In genomic region chr4:147369564-147369963, GRCm38 (mm10) we compare ENCODE assay signal across 9 mouse cellular contexts. TPM values are rescaled to one million over a fixed set of nuclear protein-coding genes. Genes with fewer than 3 reads are reported as not detected.
A peak's percentile ranks its signal among the peaks of the same experiment; 100 is the strongest.
DNase-seq lines count a peak whose midpoint lies in the region; ATAC-seq lines count a peak whose summit lies in the region.
"Not testable (repeated sequence)": the region's sequence is repeated elsewhere in the genome, so short reads cannot be mapped to it uniquely, and the experiment has no call there.
"Had no signal": no experiment of that assay in that cellular context is flagged by ENCODE, and none has a peak within 500 bp of the region (broad histone marks: within the 10 kb centered on the region; RNA-seq: fewer than 3 reads in every experiment).

No protein-coding gene starts in this region.

- H3K36me3 ChIP-seq in embryonic facial prominence, embryonic 12.5 days; hindbrain, embryonic 11.5 days (ENCODE audit: control insufficient read depth, insufficient read depth, low read length); kidney, embryonic 14.5 days (ENCODE audit: control insufficient read depth, insufficient read depth, low read length); liver, embryonic 11.5 days (ENCODE audit: control insufficient read depth, insufficient read depth, low read length); neural tube, embryonic 11.5 days (ENCODE audit: control insufficient read depth, insufficient read depth, low read length): not testable (repeated sequence)

- H3K27ac ChIP-seq in embryonic facial prominence, embryonic 12.5 days; hindbrain, embryonic 11.5 days (ENCODE audit: low read depth, low read length); kidney, embryonic 14.5 days (ENCODE audit: low read depth, low read length); liver, embryonic 11.5 days (ENCODE audit: low read depth, low read length); neural tube, embryonic 11.5 days (ENCODE audit: low read depth, low read length): not testable (repeated sequence)

- not testable (repeated sequence) for H3K4me1 ChIP-seq in embryonic facial prominence, embryonic 12.5 days; hindbrain, embryonic 11.5 days (replicated peaks; ENCODE audit: control insufficient read depth, insufficient read depth, low read length); kidney, embryonic 14.5 days (ENCODE audit: control insufficient read depth, insufficient read depth, low read length); liver, embryonic 11.5 days (replicated peaks; ENCODE audit: control insufficient read depth, insufficient read depth, low read length); neural tube, embryonic 11.5 days (ENCODE audit: control insufficient read depth, insufficient read depth, low read length)

- not testable (repeated sequence) for H3K27me3 ChIP-seq in embryonic facial prominence, embryonic 12.5 days; hindbrain, embryonic 11.5 days (ENCODE audit: control insufficient read depth, insufficient read depth, low read length); kidney, embryonic 14.5 days (ENCODE audit: control insufficient read depth, insufficient read depth, low read length); liver, embryonic 11.5 days (replicated peaks; ENCODE audit: control insufficient read depth, insufficient read depth, low read length); neural tube, embryonic 11.5 days (ENCODE audit: control insufficient read depth, insufficient read depth, low read length)

- not testable (repeated sequence) for H3K4me2 ChIP-seq in embryonic facial prominence, embryonic 12.5 days (replicated peaks); hindbrain, embryonic 11.5 days (replicated peaks; ENCODE audit: low read depth, low read length); kidney, embryonic 14.5 days (replicated peaks; ENCODE audit: low read depth, low read length); liver, embryonic 11.5 days; neural tube, embryonic 11.5 days (ENCODE audit: low read depth)

- DNase-seq in hindbrain, embryonic 11.5 days (ENCODE audit: low spot score); liver, embryonic 11.5 days (ENCODE audit: low spot score); neural tube, embryonic 11.5 days (ENCODE audit: low spot score): not testable (repeated sequence)

- WGBS in embryonic facial prominence, embryonic 12.5 days = no CpG with 5 or more reads among the region's 2 CpGs
- no CpG with 5 or more reads among the region's 2 CpGs for WGBS in hindbrain, embryonic 11.5 days
- WGBS in kidney, embryonic 14.5 days = no CpG with 5 or more reads among the region's 2 CpGs
- no CpG with 5 or more reads among the region's 2 CpGs for WGBS in liver, embryonic 11.5 days
- WGBS in neural tube, embryonic 11.5 days = no CpG with 5 or more reads among the region's 2 CpGs

- not testable (repeated sequence) for H3K4me3 ChIP-seq in embryonic facial prominence, embryonic 12.5 days; hindbrain, embryonic 11.5 days (ENCODE audit: low read depth, low read length); kidney, embryonic 14.5 days (ENCODE audit: low read length); liver, embryonic 11.5 days (ENCODE audit: low read depth, low read length); neural tube, embryonic 11.5 days (ENCODE audit: low read depth, low read length)

- H3K9ac ChIP-seq in embryonic facial prominence, embryonic 12.5 days; hindbrain, embryonic 11.5 days (ENCODE audit: low read depth, low read length); kidney, embryonic 14.5 days (ENCODE audit: low read depth, low read length); liver, embryonic 11.5 days (ENCODE audit: low read depth, low read length); neural tube, embryonic 11.5 days (ENCODE audit: low read length): not testable (repeated sequence)

- ATAC-seq in embryonic facial prominence, embryonic 12.5 days (ENCODE audit: insufficient number of reproducible peaks, insufficient read depth, low FRiP score, low TSS enrichment) = peak; percentile 77
- peak; percentile 20 for ATAC-seq in granulocyte monocyte progenitor cell, adult 5-6 weeks (replicated peaks; ENCODE audit: poor library complexity, severe bottlenecking)
- ATAC-seq in hindbrain, embryonic 11.5 days (ENCODE audit: low FRiP score) = peak; percentile 81
- peak; percentile 66 for ATAC-seq in kidney, embryonic 14.5 days (ENCODE audit: low FRiP score, low TSS enrichment)
- ATAC-seq in liver, embryonic 11.5 days (replicated peaks; ENCODE audit: low FRiP score) = peak; percentile 79; the same call in 1 of the 2 replicates
- peak; percentile 52 for ATAC-seq in megakaryocyte, adult 5-6 weeks (ENCODE audit: poor library complexity, severe bottlenecking)
- peak; percentile 86 for ATAC-seq in neural tube, embryonic 11.5 days (ENCODE audit: insufficient read depth, low FRiP score, low TSS enrichment)

- not testable (repeated sequence) for H3K9me3 ChIP-seq in embryonic facial prominence, embryonic 12.5 days; hindbrain, embryonic 11.5 days (ENCODE audit: control insufficient read depth, low read length); kidney, embryonic 14.5 days (ENCODE audit: control insufficient read depth, low read length); liver, embryonic 11.5 days (ENCODE audit: control insufficient read depth, low read length); neural tube, embryonic 11.5 days (ENCODE audit: control insufficient read depth, low read length)

RNA-seq across cellular contexts. Expression of gene Zfp978, which starts 8.5 kb away (rescaled TPM):
- polyA plus RNA-seq in embryonic facial prominence, embryonic 12.5 days (2016; fragmentation: Nextera tagmentation; extraction: Ambion mirVana) = not detected in 2 replicates
- not detected in 2 replicates for total RNA-seq in granulocyte monocyte progenitor cell, adult 5-6 weeks (2014; fragmentation: Nextera tagmentation)
- total RNA-seq in granulocyte monocyte progenitor cell, adult 5-6 weeks (2017) = not detected in 2 replicates
- 0.22 TPM in 1 of 2 replicates, not detected in the other for polyA plus RNA-seq in hindbrain, embryonic 11.5 days (2014; fragmentation: Nextera tagmentation; extraction: Ambion mirVana)
- 0.27 TPM in 1 of 2 replicates, not detected in the other for polyA plus RNA-seq in kidney, embryonic 14.5 days (2014; fragmentation: Nextera tagmentation; extraction: Ambion mirVana)
- polyA plus RNA-seq in liver, embryonic 11.5 days (2014; fragmentation: Nextera tagmentation; extraction: Ambion mirVana) = 0.37 and 0.55 TPM in 2 replicates
- not detected in 2 replicates for total RNA-seq in megakaryocyte, adult 5-6 weeks (2015)
- not detected in 2 replicates for total RNA-seq in megakaryocyte, adult 5-6 weeks (2017)
- polyA plus RNA-seq in neural tube, embryonic 11.5 days (2014; fragmentation: Nextera tagmentation; extraction: Ambion mirVana) = 0.28 TPM in 1 of 2 replicates, not detected in the other
- total RNA-seq: gastrocnemius, postnatal 25 days; liver, adult 2 months had no signal
- polyA plus RNA-seq: liver, adult 2 months had no signal

Comparison
In these comparisons a context has a peak if more than half of its experiments do, and no peak if none do; other contexts are left out.
1. ATAC-seq: peak in every context shown above with its lines; median percentile 86 in neural tube, embryonic 11.5 days; 81 in hindbrain, embryonic 11.5 days; 79 in liver, embryonic 11.5 days; 77 in embryonic facial prominence, embryonic 12.5 days; 66 in kidney, embryonic 14.5 days; 52 in megakaryocyte, adult 5-6 weeks; 20 in granulocyte monocyte progenitor cell, adult 5-6 weeks.